Mouse (Mus musculus): ENCODE measurements around the gene Xpot.
A peak's percentile ranks its signal among the peaks of the same experiment; 100 is the strongest.

Xpot gene

DNA sequence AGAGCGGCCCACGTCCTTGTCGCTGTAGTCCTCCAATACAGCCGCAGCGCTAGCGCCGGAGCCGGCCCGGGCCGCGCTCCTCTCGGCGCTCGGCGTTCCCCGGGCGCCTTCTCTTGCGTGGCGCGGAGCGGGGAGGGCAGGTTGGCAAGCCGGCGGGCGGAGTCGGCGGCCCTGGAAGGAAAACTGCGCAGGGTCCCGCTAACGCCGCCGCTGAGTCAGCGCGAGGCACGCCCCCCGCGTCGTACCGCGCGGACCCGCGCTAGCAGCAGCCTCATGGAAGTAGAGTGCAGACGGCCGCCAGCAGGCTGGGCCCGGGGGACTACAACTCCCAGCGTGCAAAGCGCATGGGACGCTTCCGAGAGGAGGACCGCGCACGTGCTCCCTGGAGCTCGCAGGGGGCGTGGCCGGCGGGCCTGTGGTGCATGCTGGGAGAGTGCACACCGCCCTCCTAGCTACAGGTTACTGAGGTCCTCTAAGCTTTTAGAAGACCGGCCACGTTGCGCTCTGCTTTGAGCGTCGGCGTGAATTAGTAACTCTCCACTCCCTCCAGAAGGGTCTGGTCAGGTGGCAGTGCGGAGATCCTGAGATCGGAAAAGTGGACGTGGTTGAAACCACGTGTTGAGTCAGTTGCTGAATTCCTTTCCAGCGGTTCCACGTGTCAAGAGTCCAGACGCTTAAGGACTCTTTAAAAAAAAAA is at the start of gene Xpot:
Gene Xpot, minus strand, starts transcription at position 147 of the 697 bp plus-strand sequence.
- DNase-seq (ENCODE audit: low read depth, low spot score): peak; percentile 95

DNA sequence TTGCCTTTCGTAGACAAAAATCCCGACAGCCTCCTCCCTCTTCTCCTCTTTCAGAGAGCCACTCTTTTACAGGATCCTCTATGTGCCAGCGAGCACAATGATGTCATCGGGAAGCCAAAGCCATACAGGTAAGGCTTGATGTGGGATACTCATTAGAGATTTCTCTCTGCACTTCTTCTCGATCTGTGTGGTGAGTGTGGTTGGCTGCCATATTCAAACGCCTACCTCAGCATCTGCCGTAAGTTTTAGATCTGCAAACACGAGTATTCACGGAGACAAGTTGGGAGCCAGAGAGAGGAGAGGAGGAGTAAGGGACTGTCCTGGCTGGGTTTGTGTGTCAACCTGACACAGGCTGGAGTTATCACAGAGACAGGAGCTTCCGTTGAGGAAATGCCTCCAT is 43.0 kb upstream of the Xpot start:
- DNase-seq (ENCODE audit: low read depth, low spot score): no peak

DNA sequence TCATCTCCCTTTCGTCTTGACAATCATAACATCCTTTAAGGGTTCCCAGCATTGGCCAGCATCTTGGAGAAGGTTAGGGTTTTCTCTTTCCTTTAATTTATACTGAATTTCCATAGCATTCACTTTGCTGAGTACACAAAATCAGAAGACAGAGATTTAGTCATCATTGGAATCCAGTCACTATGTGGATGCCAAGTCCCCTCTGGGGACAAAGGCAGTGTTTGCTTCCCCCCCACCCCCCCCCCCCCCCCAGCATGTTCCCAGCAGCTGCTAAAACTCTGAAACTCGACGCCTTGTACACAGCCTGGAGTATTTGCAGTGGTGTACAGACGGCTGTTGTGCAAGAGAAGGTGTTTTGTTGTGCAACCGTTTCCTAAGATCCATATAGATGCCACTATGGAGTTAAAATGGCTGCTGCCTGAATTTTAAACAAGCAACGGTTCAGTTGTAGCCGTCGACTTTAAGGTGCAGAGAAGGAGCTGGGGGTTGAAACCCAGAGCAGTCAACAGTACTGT is 39.6 kb upstream of the Xpot start:
- DNase-seq (ENCODE audit: low read depth, low spot score): no peak

DNA sequence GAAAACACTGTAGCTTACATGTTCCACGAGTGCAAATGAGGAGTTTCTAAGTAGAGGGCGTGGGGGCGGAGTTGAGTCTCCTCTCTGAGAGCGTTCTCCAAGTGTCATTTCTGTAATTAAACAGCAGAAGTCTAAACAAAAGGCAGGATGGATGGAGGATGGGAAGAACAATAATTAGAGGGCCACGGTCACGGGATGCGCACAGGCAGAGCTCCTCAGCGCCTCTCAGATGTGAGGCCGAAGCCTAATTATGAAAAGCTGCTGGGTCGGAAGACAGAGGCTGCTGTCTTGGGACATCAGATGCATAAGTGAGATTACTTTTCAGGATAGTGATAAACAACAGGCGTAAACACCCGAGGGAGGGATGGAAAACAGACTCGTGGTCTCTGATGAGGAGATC is 37.5 kb upstream of the Xpot start:
- DNase-seq (ENCODE audit: low read depth, low spot score): no peak

DNA sequence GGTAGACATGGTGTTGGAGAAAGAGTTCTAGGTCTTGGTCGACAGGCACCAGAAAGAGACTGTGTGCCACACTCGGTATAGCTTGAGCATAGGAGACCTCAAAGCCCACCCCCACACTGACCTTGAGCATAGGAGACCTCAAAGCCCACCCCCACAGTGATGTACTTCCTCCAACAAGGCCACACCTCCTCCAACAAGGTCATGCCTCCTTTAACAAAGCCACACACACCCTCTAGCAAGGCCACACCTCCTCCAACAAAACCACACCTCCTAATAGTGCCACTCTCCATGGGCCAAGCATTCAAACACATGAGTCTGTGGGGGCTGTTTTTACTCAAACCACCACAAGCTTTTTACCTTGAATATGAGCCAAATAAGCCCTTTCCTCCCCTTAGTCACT is 36.6 kb upstream of the Xpot start:
- DNase-seq (ENCODE audit: low read depth, low spot score): no peak

DNA sequence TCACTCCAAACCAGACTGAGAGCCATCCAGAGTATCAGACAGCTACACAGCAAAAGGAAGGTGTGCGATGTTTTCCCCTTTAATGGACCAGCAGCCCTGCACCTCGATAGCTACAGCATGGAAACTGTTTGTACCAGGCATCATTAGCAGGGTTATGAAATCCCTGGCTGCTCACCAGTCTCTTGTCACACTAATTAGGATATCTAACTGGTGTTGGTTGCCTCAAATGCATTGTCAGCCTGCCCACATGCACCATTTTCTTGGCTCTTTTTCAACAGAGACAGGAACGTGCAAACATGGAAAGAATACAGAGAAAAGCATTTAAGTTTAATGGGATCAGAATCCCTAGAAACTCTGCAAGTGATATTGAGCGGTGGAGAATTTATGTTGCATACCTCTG is 29.8 kb upstream of the Xpot start:
- DNase-seq (ENCODE audit: low read depth, low spot score): no peak

DNA sequence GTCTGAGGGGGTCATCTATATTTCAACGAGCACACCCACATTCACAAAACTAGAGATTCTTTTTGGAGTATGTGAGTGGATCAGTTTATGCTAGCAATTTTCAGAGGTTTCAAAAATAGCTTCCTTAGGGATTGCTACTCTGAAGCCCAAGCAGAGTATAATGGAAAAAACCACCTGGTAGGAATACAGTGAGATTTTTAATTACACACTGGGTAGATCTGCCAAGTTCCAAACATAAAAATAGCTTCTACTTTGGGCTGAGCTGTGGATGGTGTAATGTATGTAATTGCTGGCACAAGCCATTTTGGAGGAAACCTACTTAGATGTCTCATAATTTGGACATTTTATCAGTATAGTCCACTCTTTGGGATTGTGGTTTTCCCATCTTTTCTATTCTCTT is 26.9 kb upstream of the Xpot start:
- no peak for DNase-seq (ENCODE audit: low read depth, low spot score)

DNA sequence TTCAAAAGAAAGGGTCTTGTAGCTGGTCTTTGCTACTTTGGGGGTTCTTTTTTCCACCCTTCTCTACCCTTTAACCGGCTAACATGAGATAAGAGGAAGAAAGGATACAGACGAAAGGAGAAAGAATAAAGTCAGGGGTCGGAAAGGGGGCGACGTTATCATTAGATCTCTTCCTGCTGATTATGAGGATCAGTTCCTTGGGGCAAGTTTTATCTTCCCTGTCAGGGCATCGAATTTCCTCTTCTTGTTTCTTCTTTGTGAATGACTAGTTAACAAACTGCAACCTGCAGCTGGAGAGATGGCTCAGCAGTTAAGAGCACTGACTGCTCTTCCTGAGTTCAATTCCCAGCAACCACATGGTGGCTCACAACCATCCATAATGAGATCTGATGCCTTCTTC is 20.2 kb upstream of the Xpot start:
- DNase-seq (ENCODE audit: low read depth, low spot score): no peak

DNA sequence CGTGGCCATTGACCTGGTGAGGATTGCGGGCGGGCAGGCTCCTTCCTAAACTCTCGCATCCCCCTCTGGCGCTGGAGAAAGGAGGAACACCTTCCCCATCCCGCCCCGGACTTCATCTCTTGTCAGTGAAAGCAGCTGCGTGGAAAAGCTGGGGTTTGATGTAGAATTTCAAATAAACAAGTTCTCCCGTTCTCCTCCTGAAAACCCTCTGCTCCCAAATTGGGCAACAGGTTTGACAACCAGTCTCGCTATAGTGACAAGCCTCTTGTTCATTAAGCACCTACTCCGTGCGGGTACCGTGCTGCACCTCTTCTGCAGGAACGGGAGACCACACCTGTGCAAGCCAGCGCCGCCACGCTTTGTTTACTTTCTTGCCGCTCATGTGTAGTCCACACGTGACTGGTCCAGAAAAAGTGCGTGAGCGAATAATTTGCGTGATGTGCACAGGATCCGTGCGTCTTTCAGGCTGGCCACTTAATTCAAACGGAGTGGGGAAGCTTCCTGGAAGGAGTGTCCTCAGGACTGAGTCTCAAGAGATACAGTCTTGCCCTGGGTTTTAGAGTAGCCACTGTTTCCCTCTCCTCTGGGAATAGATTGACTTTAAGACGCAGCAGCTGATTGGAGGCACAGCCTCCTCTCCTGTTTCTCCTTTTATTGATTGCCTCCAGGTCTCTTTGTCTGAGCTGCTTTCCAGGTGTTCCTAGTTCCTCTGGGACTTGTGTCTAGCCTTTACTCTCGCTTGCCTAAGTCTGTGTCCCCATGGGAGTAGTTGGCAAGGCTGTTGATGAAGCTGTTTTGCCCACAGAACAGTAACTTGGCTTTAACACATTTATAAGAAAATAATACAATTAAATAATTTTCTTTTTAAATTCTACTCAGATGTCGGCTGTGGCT is 16.2 kb upstream of the Xpot start:
- DNase-seq (ENCODE audit: low read depth, low spot score): no peak

DNA sequence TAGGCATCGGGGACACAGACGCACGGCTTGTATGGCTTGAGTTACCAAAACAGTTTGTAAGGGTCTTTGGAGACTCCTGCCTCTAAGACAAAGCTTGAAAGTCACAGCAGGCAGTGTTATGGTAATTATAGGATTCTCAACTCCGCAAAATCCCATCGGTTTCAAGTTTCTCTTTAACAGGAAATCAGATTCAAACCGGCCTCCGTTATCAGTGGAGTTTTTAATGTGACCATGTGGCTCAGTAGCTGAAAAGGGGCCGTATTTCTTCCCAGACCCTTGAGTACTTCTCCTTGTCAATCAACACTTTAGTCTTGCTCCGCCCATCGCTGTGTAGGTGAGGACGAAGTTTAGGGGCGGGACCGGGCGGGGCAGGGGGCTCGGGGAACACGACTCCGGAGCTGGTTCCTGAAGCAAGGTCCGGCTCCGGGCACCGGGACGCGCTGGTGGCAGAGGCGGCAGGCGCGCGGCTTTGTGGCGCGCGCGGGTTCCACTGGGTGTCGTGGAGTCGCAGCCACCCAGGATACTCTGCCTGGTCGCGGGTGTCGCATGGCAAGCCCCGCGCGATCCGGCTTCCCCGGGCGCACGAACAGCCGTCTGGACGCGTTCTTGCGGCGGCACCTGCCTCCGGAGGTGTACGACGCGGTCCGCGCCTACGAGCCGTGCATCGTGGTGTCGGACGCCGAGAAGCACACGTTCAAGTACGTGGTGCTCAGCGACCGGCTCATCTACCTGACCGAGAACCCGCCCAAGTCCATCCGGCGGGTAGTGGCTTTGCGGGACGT is 15.3 kb upstream of the Xpot start, which contains the start of gene D930020B18Rik:
Gene D930020B18Rik, plus strand, starts transcription at position 317 of the 782 bp plus-strand sequence.
- peak; percentile 47 for DNase-seq (ENCODE audit: low read depth, low spot score)

DNA sequence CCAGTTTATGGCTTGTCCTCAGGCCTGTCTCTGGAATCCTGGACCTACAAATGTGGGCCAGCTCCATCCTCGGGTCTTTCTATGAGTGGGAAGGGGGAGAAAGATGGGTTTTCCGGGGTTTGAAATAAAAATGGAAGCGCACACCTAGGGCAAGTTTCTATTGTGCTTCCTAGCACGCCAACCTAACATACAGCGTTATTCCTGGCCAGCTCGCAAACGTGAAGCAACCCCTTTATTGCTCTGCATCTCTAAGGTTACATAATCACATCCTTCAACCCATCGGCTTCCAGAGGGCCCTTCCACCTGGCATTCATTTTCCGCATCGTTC is 14.8 kb upstream of the Xpot start:
- no peak for DNase-seq (ENCODE audit: low read depth, low spot score)

DNA sequence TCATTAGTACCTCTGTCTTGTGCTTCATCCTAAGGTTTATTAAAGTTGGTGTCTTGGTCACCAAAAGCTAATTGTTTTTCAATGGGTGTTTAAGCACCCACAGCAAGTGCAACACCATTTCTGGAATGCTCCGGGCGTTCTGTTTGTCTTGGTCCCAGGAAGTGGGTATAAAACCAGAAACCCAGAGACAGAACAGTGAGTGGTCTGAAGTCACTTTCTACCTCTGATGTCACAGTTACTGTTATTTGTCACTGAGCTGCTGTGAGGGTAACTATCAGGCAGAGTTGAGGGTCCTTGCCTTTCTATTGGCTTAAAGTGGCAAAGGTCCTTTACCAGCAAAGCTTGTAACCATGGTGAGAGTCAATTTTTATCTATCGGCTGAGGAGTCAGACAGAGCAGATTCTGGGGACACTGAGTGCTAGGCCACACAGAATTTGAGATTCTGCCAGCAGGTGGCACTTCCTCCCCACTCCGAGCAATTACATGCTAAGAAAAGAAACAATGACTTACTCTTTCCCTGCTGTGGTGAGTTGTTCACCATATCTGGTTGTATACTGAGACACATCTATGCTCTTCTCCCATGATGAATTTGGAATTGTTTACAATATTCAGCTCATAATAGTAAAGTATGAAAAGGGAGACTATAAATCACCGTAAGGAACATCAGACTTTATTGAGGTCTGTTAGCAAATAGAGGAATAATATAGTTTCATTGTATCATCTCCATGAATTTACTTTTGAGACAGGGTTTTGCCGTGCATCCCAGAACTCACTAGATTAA is 14.2 kb upstream of the Xpot start:
- DNase-seq (ENCODE audit: low read depth, low spot score): no peak

DNA sequence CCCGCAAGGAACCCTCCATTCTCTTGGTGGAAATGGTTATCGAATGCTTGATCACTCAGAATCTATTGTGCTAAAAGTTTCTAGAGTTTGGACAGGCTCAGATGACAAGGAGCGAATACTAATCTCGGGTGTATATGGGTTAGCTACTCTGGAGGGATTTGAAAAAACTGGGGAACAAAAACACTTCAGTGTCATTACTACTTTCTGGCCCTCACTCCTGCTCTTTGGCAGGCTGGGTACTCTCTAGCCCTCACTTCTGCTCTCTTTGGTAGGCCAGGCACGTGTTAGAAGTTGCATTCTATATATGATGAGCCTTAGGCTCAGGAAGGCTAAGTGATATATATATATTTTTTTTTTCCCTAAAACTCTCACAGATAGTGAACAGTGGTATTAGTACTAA is 13.4 kb upstream of the Xpot start:
- no peak for DNase-seq (ENCODE audit: low read depth, low spot score)

DNA sequence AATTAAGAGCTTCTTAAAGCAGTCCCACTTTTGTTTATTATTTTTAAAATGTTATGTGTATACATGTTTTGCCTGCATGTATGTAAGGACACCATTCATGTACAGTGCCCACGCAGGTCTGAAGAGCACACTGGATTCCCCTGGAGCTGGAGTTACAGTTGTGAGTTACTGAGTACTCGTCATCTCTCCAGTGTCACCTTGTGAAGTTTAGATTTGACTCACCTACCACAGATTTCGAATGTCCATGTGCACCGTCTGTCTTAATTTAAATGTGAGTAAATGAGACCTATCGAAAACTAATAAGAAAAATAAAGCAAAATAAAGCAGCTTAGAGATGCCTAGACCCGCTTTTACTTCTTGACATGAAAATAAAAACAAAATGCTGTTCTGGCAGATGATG is 10.1 kb upstream of the Xpot start:
- no peak for DNase-seq (ENCODE audit: low read depth, low spot score)

DNA sequence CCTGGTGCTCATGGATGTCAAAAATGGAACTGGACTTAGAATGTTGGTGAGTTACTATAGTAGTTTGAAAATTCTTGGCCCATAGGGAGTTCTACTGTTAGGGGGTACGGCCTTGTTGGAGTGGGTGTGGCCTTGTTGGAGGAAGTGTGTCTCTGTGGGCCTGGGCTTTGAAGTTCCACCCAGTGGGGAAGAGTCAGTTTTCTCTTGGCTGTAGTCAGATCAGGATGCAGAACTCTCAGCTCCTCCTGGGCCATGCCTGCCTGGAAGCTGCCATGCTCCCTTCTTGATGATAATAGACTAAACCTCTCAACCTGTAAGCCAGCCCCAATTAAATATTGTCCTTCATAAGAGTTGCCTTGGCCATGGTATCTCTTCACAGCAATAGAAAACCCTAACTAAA is 8.0 kb upstream of the Xpot start:
- no peak for DNase-seq (ENCODE audit: low read depth, low spot score)

DNA sequence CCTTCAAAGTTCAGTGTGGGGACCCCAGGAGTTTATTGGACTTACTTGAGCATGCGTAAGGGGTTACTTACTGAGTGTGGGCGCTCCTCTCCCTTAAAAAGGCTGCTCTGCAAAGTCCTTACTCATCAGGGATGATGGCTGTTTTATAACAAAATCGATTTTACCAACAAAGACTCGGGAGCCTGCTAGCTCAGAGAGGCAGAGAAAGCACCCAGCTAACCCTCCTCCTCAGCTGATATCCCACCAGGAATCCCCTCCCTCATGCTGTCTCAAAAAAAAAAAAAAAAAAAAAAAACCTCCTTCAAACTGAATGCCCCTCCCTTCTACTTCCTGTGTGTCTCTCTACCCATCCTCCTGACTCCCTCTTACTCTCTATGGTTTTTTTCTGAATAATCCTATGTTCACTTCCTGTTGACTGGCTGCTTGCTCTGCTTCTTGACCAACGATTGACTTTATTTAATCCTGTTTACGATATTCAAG is 2.5 kb upstream of the Xpot start:
- no peak for DNase-seq (ENCODE audit: low read depth, low spot score)

DNA sequence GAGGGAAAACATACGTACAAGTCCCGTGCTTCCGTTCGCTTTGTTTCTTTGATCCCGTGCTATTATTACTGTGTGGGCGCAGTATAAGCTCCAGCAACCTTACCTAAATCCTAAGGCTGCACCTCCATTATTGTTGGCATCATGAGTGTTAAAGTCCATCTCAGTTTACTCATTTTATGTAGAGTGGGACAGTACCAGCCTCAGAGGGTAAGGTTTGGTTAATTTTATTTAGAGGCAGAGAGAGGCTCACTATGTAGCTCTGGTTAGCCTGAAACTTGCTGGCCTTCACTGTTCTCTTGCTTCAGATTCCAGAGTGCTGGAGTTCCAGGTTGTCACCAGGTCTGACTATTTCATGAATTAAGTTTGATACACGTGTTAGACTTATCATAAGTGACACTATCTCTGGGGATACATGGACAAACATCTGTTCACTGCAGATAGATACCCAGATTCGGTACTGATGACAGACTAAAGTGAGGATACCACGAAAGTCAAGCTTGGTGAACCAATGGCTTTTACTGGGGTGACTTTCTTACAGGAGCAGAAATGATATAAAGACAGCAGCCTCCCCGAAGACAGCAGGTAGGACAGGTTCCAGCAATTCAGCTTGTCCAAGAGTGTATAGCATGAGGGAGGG is 1.2 kb upstream of the Xpot start:
- DNase-seq (ENCODE audit: low read depth, low spot score): no peak

DNA sequence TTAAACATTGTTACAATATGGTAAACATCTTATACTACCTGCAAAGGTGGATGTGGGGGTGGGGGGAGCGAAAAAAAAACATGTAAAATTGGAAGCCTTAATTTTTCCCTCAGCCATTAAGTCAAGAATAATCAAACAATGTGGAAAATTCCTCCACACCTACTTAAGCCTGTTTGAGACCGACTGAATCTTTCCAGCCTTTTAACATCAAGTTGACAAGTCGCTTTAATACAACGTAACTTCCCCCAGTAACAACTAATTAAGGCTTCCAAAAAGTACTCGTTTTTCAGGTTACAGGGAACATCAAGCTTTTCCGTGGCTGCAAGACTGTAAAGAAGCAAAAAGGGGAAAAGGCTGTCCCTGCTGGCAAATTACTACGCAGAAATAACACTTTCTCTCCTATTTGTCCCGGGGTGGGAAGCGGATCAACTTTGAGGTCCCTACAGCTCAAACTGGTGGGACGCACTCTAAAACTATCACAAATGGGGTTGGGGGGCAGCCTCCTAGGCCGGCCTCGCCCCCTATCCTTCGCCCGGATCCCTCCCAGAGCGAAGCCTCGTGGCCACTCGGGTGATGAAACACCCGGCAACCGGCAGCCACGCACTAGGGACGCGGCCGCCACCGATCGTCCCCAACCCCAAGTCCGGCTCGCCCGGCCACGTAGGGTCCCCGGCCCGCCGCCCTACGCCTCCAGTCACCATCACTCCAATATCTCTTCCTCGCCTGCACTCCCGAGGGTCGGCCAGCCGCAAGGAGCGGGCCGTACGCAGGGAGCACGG is 536 bp downstream of the Xpot start:
- DNase-seq (ENCODE audit: low read depth, low spot score): no peak

DNA sequence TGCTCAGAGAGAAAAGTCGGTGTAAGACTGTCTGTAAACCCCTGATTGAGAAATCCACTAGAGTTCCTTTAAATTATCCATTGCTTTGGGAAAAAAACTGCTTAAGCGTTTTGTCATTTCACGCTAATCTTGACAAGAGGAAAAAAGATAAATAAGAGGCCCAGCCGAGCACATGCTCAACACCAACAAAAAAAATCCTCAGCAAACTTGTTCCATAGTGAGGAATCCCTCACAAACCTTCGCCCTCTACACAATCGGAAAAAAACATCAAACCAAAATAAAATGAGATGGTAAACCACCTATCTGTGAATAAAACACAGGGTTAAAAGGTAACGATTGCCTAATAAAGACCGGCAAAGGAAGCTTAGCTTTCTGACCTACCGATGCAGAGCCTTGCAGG is 1.1 kb downstream of the Xpot start:
- DNase-seq (ENCODE audit: low read depth, low spot score): no peak

DNA sequence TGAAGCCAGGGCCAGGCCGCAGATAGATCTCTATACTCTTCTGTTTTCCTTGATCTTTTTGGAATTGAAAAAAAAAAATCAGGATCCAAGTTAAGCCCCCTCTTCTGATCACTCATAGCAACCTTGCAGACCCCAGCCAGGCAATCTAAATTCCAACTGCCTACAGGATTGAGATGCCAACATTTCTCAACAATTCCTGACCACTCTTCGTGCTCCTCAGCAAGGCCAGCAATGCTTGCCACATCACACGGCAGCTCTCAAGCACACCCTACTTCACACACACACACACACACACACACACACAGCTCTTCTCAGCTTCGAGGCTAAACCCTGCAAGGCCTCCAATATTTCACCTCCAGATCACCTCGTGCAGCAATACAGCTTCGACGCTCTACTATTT is 2.5 kb downstream of the Xpot start:
- DNase-seq (ENCODE audit: low read depth, low spot score): no peak
